Comparison of ENCODE assay signal across 18 mouse cellular contexts in genomic region chr13:48618890-48619289, GRCm38 (mm10). TPM values are rescaled to one million over a fixed set of nuclear protein-coding genes. Genes with fewer than 3 reads are reported as not detected.
"Had no signal": no experiment of that assay in that cellular context is flagged by ENCODE, and none has a peak within 500 bp of the region (broad histone marks: within the 10 kb centered on the region; RNA-seq: fewer than 3 reads in every experiment).

No protein-coding gene starts in this region.

- H3K4me1 ChIP-seq: midbrain, embryonic 13.5 days; stomach, embryonic 15.5 days had no signal

- H3K9me3 ChIP-seq: midbrain, embryonic 13.5 days had no signal

- H3K27me3 ChIP-seq: midbrain, embryonic 13.5 days; stomach, embryonic 15.5 days had no signal

- DNase-seq: kidney, adult 11 months; kidney, postnatal 10 days; left cerebral cortex, postnatal 4 days; lung, adult 18-20 months; thymus, postnatal 36 days had no signal

- H3K36me3 ChIP-seq: stomach, embryonic 15.5 days had no signal

- H3K9ac ChIP-seq: liver, embryonic 14.5 days; midbrain, embryonic 13.5 days; stomach, embryonic 15.5 days had no signal

- H3K27ac ChIP-seq: liver, embryonic 14.5 days; midbrain, embryonic 13.5 days; stomach, embryonic 15.5 days had no signal

- H3K4me3 ChIP-seq: midbrain, embryonic 13.5 days; stomach, embryonic 15.5 days had no signal

- H3K4me2 ChIP-seq: midbrain, embryonic 13.5 days; stomach, embryonic 15.5 days had no signal

- ATAC-seq: midbrain, embryonic 13.5 days had no signal

RNA-seq across cellular contexts. Expression of gene Barx1, which starts 43.9 kb away (rescaled TPM):
- total RNA-seq: layer of hippocampus, adult 8-10 months; layer of hippocampus, postnatal 14 days; left cerebral cortex, adult 18-20 months; left cerebral cortex, postnatal 10 days; left cerebral cortex, postnatal 4 days; liver, adult 2 months; megakaryocyte-erythroid progenitor cell, adult 5-6 weeks; midbrain, postnatal 0 days had no signal
- polyA plus RNA-seq: kidney, embryonic 14.5 days; large intestine, adult 2 months; liver, adult 2 months; midbrain, postnatal 0 days; neural tube, embryonic 14.5 days had no signal
